Mouse (Mus musculus): ENCODE measurements around the gene Tmed6. TPM values are rescaled to one million over a fixed set of nuclear protein-coding genes. Genes with fewer than 3 reads are reported as not detected.

The Tmed6 gene
- polyA plus RNA-seq, 1 experiment from 2014 or later: not detected

DNA sequence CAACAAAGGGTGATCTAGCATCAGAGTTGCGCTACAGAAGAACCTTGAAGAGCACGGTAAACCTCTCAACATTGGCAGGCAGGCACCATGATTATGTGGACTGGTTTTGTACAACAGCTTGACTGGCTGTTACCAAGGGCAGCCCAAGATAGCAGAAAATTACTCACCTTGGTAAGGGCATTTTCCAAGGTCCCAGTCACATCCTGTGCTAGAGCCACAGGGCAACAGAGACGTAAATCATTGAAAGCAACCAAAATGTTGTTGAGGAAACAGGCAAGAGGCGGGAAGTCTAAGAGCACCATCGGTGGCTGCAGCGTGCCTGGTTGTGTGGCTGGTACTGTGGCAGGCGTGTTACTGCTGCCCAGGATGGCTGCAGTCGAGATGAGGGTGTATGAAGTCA is 13.4 kb downstream of the Tmed6 start:
- Histone ChIP-seq H3K27ac (replicated peaks; ENCODE audit: low read depth, low read length) (no peak overlapping the region), H3K4me1 (ENCODE audit: control insufficient read depth, insufficient read depth, low read length) (no peaks in the 10 kb centered on the region), H3K36me3 (ENCODE audit: control insufficient read depth, insufficient read depth, low read length) (peaks cover 27% of the 10 kb centered on the region), H3K27me3 (ENCODE audit: control insufficient read depth, insufficient read depth, low read length) (no peaks in the 10 kb centered on the region), H3K9me3 (ENCODE audit: control insufficient read depth, low read length) (no peaks in the 10 kb centered on the region), H3K4me3 (ENCODE audit: low read depth, low read length) (no peak overlapping the region), H3K9ac (ENCODE audit: low read length) (no peak overlapping the region), H3K4me2 (ENCODE audit: low read depth, severe bottlenecking) (no peak overlapping the region)
- ATAC-seq (ENCODE audit: insufficient number of reproducible peaks, low FRiP score, low TSS enrichment, low read depth): no peak
- no peak for DNase-seq (ENCODE audit: low spot score)
- WGBS: 96% methylated on average over 8 of the region's 8 CpGs

DNA sequence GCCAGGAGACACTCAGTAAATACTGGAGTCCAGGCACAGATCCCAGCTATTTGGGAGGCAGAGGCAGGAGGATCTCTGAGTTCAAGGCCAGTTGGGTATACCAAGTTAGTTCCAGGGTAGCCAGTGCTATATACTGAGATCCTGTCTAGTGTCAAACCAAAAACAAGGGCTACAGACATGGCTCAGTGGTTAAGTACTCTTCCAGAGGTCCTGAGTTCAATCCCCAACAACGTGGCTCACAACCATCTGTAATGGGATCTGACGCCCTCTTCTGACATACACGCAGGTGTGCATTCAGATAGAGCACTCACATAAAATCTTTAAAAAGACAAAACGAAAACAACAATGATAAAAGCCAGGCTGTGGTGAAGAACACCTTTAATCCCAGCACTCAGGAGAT is 16.0 kb downstream of the Tmed6 start:
- H3K9me3 ChIP-seq (ENCODE audit: control insufficient read depth, low read length): no peaks in the 10 kb centered on the region
- H3K27me3 ChIP-seq (ENCODE audit: control insufficient read depth, insufficient read depth, low read length): no peaks in the 10 kb centered on the region
- DNase-seq (ENCODE audit: low spot score): no peak
- no peak for ATAC-seq (ENCODE audit: insufficient number of reproducible peaks, low FRiP score, low TSS enrichment, low read depth)
- peak overlapping the region; percentile 88; the same call in 1 of the 2 replicates for H3K27ac ChIP-seq (replicated peaks; ENCODE audit: low read depth, low read length)
- peaks cover 42% of the 10 kb centered on the region for H3K36me3 ChIP-seq (ENCODE audit: control insufficient read depth, insufficient read depth, low read length)
- H3K4me3 ChIP-seq (ENCODE audit: low read depth, low read length): peak overlapping the region; percentile 83; the same call in 1 of the 2 replicates
- 98% methylated on average over 4 of the region's 4 CpGs for WGBS
- H3K9ac ChIP-seq (ENCODE audit: low read length): no peak overlapping the region
- peak overlapping the region; percentile 71; the same call in 1 of the 2 replicates for H3K4me2 ChIP-seq (ENCODE audit: low read depth, severe bottlenecking)
- H3K4me1 ChIP-seq (ENCODE audit: control insufficient read depth, insufficient read depth, low read length): no peaks in the 10 kb centered on the region

DNA sequence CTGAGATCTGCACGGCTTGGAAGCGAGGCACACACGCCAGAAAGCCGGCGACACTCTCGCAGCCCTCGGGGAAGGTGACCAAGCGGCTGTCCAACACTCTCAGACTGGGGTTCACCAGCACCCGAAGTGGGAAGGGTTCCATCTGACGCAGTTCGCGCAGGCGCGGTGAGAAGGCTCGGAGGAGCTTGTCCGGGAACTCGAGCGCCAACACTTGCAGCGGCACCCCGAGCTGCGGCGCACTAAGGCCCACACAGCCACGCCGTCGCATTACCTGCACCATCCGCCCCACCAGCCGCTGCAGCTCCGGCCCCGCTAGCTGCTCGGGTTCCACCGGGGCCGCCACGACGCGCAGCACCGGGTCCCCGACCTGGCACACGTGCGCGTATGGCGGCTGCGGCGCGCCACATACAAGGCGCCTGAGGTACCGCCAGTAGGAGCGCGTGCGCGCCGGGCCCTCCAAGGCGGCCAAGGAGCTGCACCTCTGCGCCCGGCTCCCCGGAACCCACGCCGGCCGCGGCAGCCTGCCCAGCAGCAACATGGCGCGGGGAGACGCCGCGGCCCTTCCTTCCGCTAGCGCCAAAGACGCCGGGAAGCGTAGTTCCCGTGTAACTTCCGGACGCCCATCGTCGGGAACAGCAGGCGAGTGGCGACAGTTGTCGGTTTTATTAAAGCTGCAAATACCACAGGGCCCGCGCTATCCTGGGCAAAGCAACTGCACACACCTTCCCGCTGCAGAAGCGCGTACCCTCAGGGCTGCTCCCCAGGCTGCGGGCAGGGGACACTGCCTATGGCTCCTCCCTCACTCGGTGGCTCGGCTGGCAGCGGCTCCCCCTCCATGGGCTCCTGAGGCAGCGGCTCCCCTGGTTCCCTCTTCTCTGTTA is 17.1 kb downstream of the Tmed6 start, which contains the start of gene Pdf:
Pdf (minus strand) TSS at position 554 of the 881 bp plus-strand sequence.
- H3K27ac ChIP-seq (replicated peaks; ENCODE audit: low read depth, low read length): peak within 1 kb of the TSS; percentile 88
- under 1% methylated on average over 87 of the region's 87 CpGs for WGBS
- no peaks in the 10 kb centered on the region for H3K4me1 ChIP-seq (ENCODE audit: control insufficient read depth, insufficient read depth, low read length)
- peak within 1 kb of the TSS; percentile 83 for H3K4me3 ChIP-seq (ENCODE audit: low read depth, low read length)
- H3K9ac ChIP-seq (ENCODE audit: low read length): peak within 1 kb of the TSS; percentile 82
- ATAC-seq (ENCODE audit: insufficient number of reproducible peaks, low FRiP score, low TSS enrichment, low read depth) (peak; percentile 75), DNase-seq (ENCODE audit: low spot score) (peak; percentile 79)
- H3K4me2 ChIP-seq (ENCODE audit: low read depth, severe bottlenecking): peak within 1 kb of the TSS; percentile 71
- H3K36me3 ChIP-seq (ENCODE audit: control insufficient read depth, insufficient read depth, low read length): peaks cover 43% of the 10 kb centered on the region
- no peaks in the 10 kb centered on the region for H3K9me3 ChIP-seq (ENCODE audit: control insufficient read depth, low read length)
- no peaks in the 10 kb centered on the region for H3K27me3 ChIP-seq (ENCODE audit: control insufficient read depth, insufficient read depth, low read length)

GRCm38 (mm10) chr8:107046976-107047375 is 18.5 kb downstream of the Tmed6 start:
- Histone ChIP-seq H3K9me3 (ENCODE audit: control insufficient read depth, low read length) (no peaks in the 10 kb centered on the region), H3K27ac (replicated peaks; ENCODE audit: low read depth, low read length) (no peak overlapping the region), H3K4me1 (ENCODE audit: control insufficient read depth, insufficient read depth, low read length) (no peaks in the 10 kb centered on the region), H3K4me2 (ENCODE audit: low read depth, severe bottlenecking) (peak overlapping the region; percentile 71; the same call in 1 of the 2 replicates), H3K9ac (ENCODE audit: low read length) (no peak overlapping the region), H3K27me3 (ENCODE audit: control insufficient read depth, insufficient read depth, low read length) (no peaks in the 10 kb centered on the region), H3K36me3 (ENCODE audit: control insufficient read depth, insufficient read depth, low read length) (peaks cover 38% of the 10 kb centered on the region), H3K4me3 (ENCODE audit: low read depth, low read length) (no peak overlapping the region)
- DNase-seq (ENCODE audit: low spot score): no peak
- 89% methylated on average over 5 of the region's 5 CpGs for WGBS
- no peak for ATAC-seq (ENCODE audit: insufficient number of reproducible peaks, low FRiP score, low TSS enrichment, low read depth)

DNA sequence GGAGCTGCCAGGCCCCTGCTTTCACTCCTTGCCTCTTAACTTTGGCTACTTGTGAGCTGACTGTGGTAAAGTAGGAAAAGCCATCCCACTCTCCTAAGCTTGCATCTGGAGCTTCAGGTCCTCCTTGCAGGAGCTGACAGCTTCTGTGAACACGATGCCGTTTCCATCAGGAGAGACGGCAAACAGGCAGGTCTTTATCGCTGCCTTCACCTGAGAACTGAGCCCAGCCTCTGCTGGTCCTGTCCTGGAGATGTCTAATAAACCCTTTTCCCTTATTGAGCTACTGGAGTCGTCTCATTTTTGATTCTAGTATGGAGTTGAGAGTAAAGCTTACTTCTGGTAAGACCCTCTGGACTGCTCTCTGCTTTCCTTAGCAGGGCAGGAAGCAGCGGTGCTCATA is 20.0 kb downstream of the Tmed6 start:
- Histone ChIP-seq H3K9ac (ENCODE audit: low read length) (no peak overlapping the region; the same call in 1 of the 2 replicates), H3K27me3 (ENCODE audit: control insufficient read depth, insufficient read depth, low read length) (no peaks in the 10 kb centered on the region), H3K36me3 (ENCODE audit: control insufficient read depth, insufficient read depth, low read length) (peaks cover 35% of the 10 kb centered on the region), H3K4me1 (ENCODE audit: control insufficient read depth, insufficient read depth, low read length) (no peaks in the 10 kb centered on the region), H3K9me3 (ENCODE audit: control insufficient read depth, low read length) (no peaks in the 10 kb centered on the region), H3K4me2 (ENCODE audit: low read depth, severe bottlenecking) (no peak overlapping the region), H3K4me3 (ENCODE audit: low read depth, low read length) (no peak overlapping the region), H3K27ac (replicated peaks; ENCODE audit: low read depth, low read length) (no peak overlapping the region)
- WGBS: 89% methylated on average over 6 of the region's 6 CpGs
- DNase-seq (ENCODE audit: low spot score) (no peak), ATAC-seq (ENCODE audit: insufficient number of reproducible peaks, low FRiP score, low TSS enrichment, low read depth) (no peak)

DNA sequence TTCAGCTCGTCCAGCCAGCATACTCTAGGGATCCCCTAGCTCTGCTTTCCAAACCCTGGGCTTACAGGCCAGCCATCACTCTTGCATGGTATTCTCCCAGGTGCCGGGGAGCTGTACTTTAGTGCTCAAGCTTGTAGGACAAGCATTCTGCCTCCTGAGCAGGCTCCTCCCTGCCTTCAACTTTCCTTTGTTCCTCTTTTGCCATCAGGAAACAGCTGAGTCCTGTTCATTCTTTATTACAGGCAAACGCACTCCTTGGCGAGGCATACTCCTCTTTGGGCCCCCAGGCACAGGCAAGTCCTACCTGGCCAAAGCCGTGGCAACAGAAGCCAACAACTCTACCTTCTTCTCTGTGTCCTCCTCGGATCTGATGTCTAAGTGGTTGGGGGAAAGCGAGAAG is 24.8 kb downstream of the Tmed6 start:
- Histone ChIP-seq H3K36me3 (ENCODE audit: control insufficient read depth, insufficient read depth, low read length) (peaks cover 35% of the 10 kb centered on the region), H3K9ac (ENCODE audit: low read length) (no peak overlapping the region), H3K4me1 (ENCODE audit: control insufficient read depth, insufficient read depth, low read length) (no peaks in the 10 kb centered on the region), H3K27me3 (ENCODE audit: control insufficient read depth, insufficient read depth, low read length) (no peaks in the 10 kb centered on the region), H3K27ac (replicated peaks; ENCODE audit: low read depth, low read length) (no peak overlapping the region), H3K4me2 (ENCODE audit: low read depth, severe bottlenecking) (no peak overlapping the region), H3K4me3 (ENCODE audit: low read depth, low read length) (no peak overlapping the region), H3K9me3 (ENCODE audit: control insufficient read depth, low read length) (no peaks in the 10 kb centered on the region)
- no peak for DNase-seq (ENCODE audit: low spot score)
- ATAC-seq (ENCODE audit: insufficient number of reproducible peaks, low FRiP score, low TSS enrichment, low read depth): no peak
- WGBS: 83% methylated on average over 7 of the region's 7 CpGs

DNA sequence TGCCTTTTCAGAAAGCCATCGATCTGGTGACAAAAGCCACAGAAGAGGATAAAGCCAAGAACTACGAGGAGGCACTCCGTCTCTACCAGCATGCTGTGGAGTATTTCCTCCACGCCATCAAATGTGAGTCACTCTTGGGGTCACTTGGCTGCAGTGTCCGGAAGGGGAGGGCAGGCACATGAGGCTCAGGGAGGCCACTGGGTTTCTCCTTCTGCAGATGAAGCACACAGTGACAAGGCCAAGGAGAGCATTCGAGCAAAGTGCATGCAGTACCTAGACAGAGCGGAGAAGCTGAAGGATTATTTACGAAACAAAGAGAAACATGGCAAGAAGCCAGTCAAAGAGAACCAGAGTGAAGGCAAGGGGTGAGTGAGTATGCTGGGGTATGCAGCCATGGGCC is 28.8 kb downstream of the Tmed6 start:
- peaks cover 14% of the 10 kb centered on the region; the same call in 1 of the 2 replicates for H3K36me3 ChIP-seq (ENCODE audit: control insufficient read depth, insufficient read depth, low read length)
- DNase-seq (ENCODE audit: low spot score) (no peak), ATAC-seq (ENCODE audit: insufficient number of reproducible peaks, low FRiP score, low TSS enrichment, low read depth) (no peak)
- H3K4me3 ChIP-seq (ENCODE audit: low read depth, low read length): no peak overlapping the region
- no peaks in the 10 kb centered on the region for H3K9me3 ChIP-seq (ENCODE audit: control insufficient read depth, low read length)
- H3K27me3 ChIP-seq (ENCODE audit: control insufficient read depth, insufficient read depth, low read length): no peaks in the 10 kb centered on the region
- no peak overlapping the region for H3K9ac ChIP-seq (ENCODE audit: low read length)
- WGBS: 94% methylated on average over 8 of the region's 8 CpGs
- no peak overlapping the region for H3K4me2 ChIP-seq (ENCODE audit: low read depth, severe bottlenecking)
- H3K27ac ChIP-seq (replicated peaks; ENCODE audit: low read depth, low read length): no peak overlapping the region
- H3K4me1 ChIP-seq (ENCODE audit: control insufficient read depth, insufficient read depth, low read length): peaks cover 9% of the 10 kb centered on the region

GRCm38 (mm10) chr8:107035641-107036040 is 29.8 kb downstream of the Tmed6 start:
- 85% methylated on average over 3 of the region's 3 CpGs for WGBS
- Histone ChIP-seq H3K4me3 (ENCODE audit: low read depth, low read length) (no peak overlapping the region), H3K4me1 (ENCODE audit: control insufficient read depth, insufficient read depth, low read length) (peaks cover 9% of the 10 kb centered on the region), H3K27me3 (ENCODE audit: control insufficient read depth, insufficient read depth, low read length) (no peaks in the 10 kb centered on the region), H3K9me3 (ENCODE audit: control insufficient read depth, low read length) (no peaks in the 10 kb centered on the region), H3K4me2 (ENCODE audit: low read depth, severe bottlenecking) (no peak overlapping the region), H3K9ac (ENCODE audit: low read length) (no peak overlapping the region), H3K36me3 (ENCODE audit: control insufficient read depth, insufficient read depth, low read length) (peaks cover 13% of the 10 kb centered on the region; the same call in 1 of the 2 replicates), H3K27ac (replicated peaks; ENCODE audit: low read depth, low read length) (no peak overlapping the region)
- DNase-seq (ENCODE audit: low spot score) (no peak), ATAC-seq (ENCODE audit: insufficient number of reproducible peaks, low FRiP score, low TSS enrichment, low read depth) (no peak)
